Mouse (Mus musculus) splenic B cell, adult 2 months (primary cell): ENCODE measurements around the gene Eed.
"Not testable (repeated sequence)": the region's sequence is repeated elsewhere in the genome, so short reads cannot be mapped to it uniquely, and the experiment has no call there.

Experiments used
- DNase-seq: peaks from one replicate; pipeline ENCODE4 v3.0.0-alpha.2; 2011; ENCODE audit warnings: low read depth, low spot score
- H3K27me3 ChIP-seq: 2 replicates; pipeline ENCODE4 v1.6.1; 2012; ENCODE audit warnings: mild to moderate bottlenecking, low read length, moderate library complexity, mixed read lengths; ENCODE audit not compliant: control insufficient read depth, poor library complexity, insufficient read depth, severe bottlenecking
- H3K36me3 ChIP-seq: 2 replicates; pipeline ENCODE4 v1.6.1; 2012; ENCODE audit warnings: mild to moderate bottlenecking, low read length, moderate library complexity, mixed read lengths; ENCODE audit not compliant: control insufficient read depth, poor library complexity, insufficient read depth, severe bottlenecking

Gene Eed

GRCm38 (mm10) chr7:89998624-89999006 is 17.8 kb upstream of the Eed start:
- H3K36me3 ChIP-seq, result no peaks in the 10 kb centered on the region
- DNase-seq, result no peak
- H3K27me3 ChIP-seq, result no peaks in the 10 kb centered on the region; the same call in 1 of the 2 replicates

DNA sequence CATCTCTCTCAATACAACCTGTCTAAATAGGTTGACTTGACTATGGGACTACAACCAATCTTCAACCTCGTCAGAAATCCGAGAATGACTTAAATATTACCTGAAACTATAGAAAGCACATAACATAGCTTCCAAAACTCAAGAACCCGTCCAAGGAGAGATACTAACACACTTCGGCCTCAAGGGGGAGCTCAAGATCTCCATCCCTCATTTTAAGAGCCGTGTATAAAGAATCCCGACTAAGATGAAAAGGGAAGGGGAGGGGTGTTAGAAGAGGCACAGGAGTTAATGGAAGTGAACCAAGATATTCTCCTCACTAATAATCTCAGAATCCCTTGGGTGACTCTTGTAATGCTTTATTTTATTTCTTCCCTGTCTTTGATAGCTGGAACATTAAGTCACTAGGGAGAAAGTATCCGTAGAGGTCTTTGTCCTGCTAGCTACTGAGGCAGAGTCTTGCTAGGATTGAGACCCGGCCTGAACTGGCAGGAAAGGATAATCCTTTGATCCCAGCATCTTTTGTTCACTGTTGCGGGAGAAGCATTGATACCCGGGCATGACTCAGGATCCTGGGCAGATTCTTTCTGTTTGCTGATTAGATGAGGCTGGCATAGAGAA is 17.3 kb upstream of the Eed start:
- DNase-seq, result peak; percentile 84
- no peaks in the 10 kb centered on the region for H3K36me3 ChIP-seq
- H3K27me3 ChIP-seq, result no peaks in the 10 kb centered on the region; the same call in 1 of the 2 replicates

- H3K27me3 ChIP-seq, DNase-seq, H3K36me3 ChIP-seq: not testable (repeated sequence)
Measured at GRCm38 (mm10) chr7:89997526-89997925, 16.7 kb upstream of the Eed start.

DNA sequence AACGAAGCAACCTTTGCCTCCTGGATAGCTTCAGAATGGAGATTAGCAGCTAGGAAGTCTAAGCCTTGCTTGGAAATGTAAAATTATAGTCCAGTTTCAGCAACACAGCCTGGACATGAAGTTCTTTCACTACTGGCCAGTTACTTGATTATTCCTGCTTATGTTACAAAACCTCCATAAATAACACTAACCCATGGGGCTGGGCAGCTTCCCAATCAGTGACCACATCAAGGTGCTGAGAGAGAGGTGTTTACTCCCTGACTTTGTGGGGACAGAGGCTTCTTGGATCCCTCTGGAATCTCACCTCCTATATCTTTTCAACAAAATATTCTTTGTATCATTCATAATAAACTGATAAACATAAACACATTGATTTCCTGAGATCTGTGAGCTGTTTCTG is 12.3 kb upstream of the Eed start:
- DNase-seq, result no peak
- Histone ChIP-seq H3K27me3 (no peaks in the 10 kb centered on the region; the same call in 1 of the 2 replicates), H3K36me3 (no peaks in the 10 kb centered on the region)

- no peak for DNase-seq
- Histone ChIP-seq H3K27me3 (no peaks in the 10 kb centered on the region; the same call in 1 of the 2 replicates), H3K36me3 (no peaks in the 10 kb centered on the region)
Measured at GRCm38 (mm10) chr7:89984421-89984820, 3.6 kb upstream of the Eed start.

DNA sequence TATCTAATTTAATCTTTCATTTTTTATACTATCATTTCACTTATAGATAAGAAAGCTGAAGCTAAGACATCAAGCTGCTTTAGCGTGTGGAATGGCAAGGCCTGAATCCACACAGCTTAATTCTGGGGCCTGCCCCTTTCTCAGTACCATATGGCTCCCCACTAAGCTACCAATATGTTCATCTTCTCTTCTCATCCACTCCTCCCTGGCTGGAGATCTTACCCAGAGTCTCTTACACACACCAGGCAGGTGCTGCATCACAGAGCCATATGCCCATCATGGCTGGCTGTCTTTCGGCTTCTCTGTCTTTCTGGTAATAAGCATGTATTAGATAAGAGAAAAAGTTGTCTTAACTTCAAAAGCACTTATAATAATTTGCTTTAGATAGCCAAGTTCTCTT is 2.7 kb upstream of the Eed start:
- DNase-seq, result no peak
- H3K36me3 ChIP-seq, result no peaks in the 10 kb centered on the region
- no peaks in the 10 kb centered on the region; the same call in 1 of the 2 replicates for H3K27me3 ChIP-seq

GRCm38 (mm10) chr7:89981557-89981956 is 774 bp upstream of the Eed start:
- Histone ChIP-seq H3K36me3 (0 out of 2 replicates have a peak, but pooled peaks cover 2% of the 10 kb centered on the region), H3K27me3 (no peaks in the 10 kb centered on the region; the same call in 1 of the 2 replicates)
- DNase-seq, result no peak

GRCm38 (mm10) chr7:89980133-89980484 is 674 bp downstream of the Eed start:
- H3K27me3 ChIP-seq, result no peaks in the 10 kb centered on the region; the same call in 1 of the 2 replicates
- H3K36me3 ChIP-seq, result peaks cover 4% of the 10 kb centered on the region
- no peak for DNase-seq

DNA sequence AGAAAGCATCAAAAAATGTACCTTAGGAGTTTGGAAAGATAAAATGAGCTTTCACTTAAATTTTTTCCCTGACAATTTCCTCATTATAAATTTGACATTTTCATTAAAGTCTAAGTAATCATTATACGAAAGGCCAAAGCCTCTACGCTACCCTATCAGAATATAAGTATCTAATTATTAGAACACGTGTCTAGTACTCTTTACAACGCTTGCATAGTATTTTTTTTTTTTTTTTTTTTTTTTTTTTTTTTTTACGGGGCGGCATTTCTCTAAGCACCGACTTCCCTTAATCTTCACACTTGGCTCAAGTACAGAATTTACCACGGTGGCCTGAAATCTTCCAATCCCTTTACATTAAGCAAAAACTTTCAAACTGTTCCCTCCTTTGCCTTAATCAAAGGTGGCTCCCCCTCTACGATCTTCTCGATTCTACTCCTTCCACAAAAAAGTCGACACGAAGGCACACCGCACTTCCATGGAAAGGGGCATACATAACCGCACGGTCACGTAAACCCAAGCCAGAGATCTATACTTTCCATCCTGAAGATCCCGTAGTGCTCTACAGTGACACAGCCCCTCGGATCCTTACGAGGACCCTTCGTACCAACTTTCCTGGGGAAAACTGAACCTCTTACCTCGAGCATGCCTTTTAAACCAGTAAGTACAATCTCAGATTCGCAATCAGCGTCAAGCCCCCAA is 1.2 kb downstream of the Eed start:
- no peaks in the 10 kb centered on the region; the same call in 1 of the 2 replicates for H3K27me3 ChIP-seq
- peaks cover 4% of the 10 kb centered on the region for H3K36me3 ChIP-seq
- DNase-seq, result peak; percentile 29

GRCm38 (mm10) chr7:89976796-89977195 is 4.0 kb downstream of the Eed start:
- peaks cover 7% of the 10 kb centered on the region for H3K36me3 ChIP-seq
- no peaks in the 10 kb centered on the region; the same call in 1 of the 2 replicates for H3K27me3 ChIP-seq
- DNase-seq, result no peak

GRCm38 (mm10) chr7:89975571-89975970 is 5.2 kb downstream of the Eed start:
- DNase-seq, result no peak
- H3K36me3 ChIP-seq, result peaks cover 7% of the 10 kb centered on the region
- H3K27me3 ChIP-seq, result no peaks in the 10 kb centered on the region; the same call in 1 of the 2 replicates

GRCm38 (mm10) chr7:89967235-89967634 is 13.5 kb downstream of the Eed start:
- DNase-seq, result no peak
- no peaks in the 10 kb centered on the region for H3K27me3 ChIP-seq
- H3K36me3 ChIP-seq, result peaks cover 15% of the 10 kb centered on the region

GRCm38 (mm10) chr7:89966771-89967170 is 14.0 kb downstream of the Eed start:
- DNase-seq, result no peak
- H3K27me3 ChIP-seq, result no peaks in the 10 kb centered on the region
- H3K36me3 ChIP-seq, result peaks cover 15% of the 10 kb centered on the region

GRCm38 (mm10) chr7:89963135-89963534 is 17.6 kb downstream of the Eed start:
- H3K27me3 ChIP-seq, result no peaks in the 10 kb centered on the region; the same call in 1 of the 2 replicates
- peaks cover 17% of the 10 kb centered on the region for H3K36me3 ChIP-seq
- DNase-seq, result no peak

DNA sequence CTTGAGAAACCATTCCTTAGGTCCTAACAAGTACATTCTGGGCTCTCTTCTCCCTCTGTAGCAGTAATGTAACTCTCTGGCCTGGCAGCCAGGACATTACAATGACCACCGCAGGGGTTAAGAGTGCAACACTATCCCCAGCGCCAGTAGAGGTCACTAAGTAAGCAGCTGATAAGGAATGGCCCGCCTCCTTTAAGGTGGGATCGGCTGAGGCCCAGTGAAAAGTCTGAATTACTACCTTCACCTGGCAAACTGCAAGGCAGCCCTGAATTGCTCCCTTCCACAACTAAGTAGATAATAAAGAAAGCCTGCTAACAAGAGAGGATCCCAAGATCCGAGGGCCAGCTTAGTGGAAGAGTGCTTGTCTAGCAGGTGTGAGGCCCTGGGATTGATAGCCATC is 23.5 kb downstream of the Eed start:
- H3K27me3 ChIP-seq, result no peaks in the 10 kb centered on the region; the same call in 1 of the 2 replicates
- no peak for DNase-seq
- peaks cover 22% of the 10 kb centered on the region for H3K36me3 ChIP-seq
